Mouse (Mus musculus) Patski (cell line): ENCODE data around the gene Ahdc1. TPM values are rescaled to one million over a fixed set of nuclear protein-coding genes. Genes with fewer than 3 reads are reported as not detected.
"Not testable (repeated sequence)": the region's sequence is repeated elsewhere in the genome, so short reads cannot be mapped to it uniquely, and the experiment has no call there.

Experiments used
- ATAC-seq: fragments of 100-300 bp; one replicate; pipeline ENCODE4 v1.8.0; 2021
- CTCF ChIA-PET: fragments of 350-600 bp; sonication (Branson Sonifier 250); formaldehyde crosslinking; loops from one replicate; lab custom pipeline; 2022; ENCODE audit warnings: inconsistent platforms; lab: Charles Lee
- POLR2A ChIA-PET: fragments of 350-600 bp; sonication (Branson Sonifier 250); formaldehyde crosslinking; loops from one replicate; lab custom pipeline; 2022; ENCODE audit warnings: antibody characterized with exemption, inconsistent platforms; lab: Charles Lee
- DNase-seq: peaks from one replicate; pipeline ENCODE4 v3.0.0-alpha.2; 2011; ENCODE audit warnings: low read depth, low spot score
- H3K27me3 ChIP-seq: fragments of 371-371 bp; one replicate; pipeline ENCODE4 v1.5.1; 2021
- CTCF ChIP-seq: fragments of 100-300 bp; IDR thresholded peaks from one replicate; pipeline ENCODE4 v1.5.1; 2021
- in situ Hi-C: fragments of 300-500 bp; cut with MboI; formaldehyde crosslinking; loops from 3 replicates; pipeline ENCODE4 v1.11.1; 2018; ENCODE audit warnings: low pct_unique_long_range_greater_than_20kb, mixed read lengths
- polyA plus RNA-seq: library from polyadenylated mRNA; unstranded; gene quantifications from one replicate; pipeline ENCODE4 v1.2.3, GENCODE M21; 2021

The Ahdc1 gene
- polyA plus RNA-seq, 1 experiment from 2014 or later: 25.6 TPM

DNA sequence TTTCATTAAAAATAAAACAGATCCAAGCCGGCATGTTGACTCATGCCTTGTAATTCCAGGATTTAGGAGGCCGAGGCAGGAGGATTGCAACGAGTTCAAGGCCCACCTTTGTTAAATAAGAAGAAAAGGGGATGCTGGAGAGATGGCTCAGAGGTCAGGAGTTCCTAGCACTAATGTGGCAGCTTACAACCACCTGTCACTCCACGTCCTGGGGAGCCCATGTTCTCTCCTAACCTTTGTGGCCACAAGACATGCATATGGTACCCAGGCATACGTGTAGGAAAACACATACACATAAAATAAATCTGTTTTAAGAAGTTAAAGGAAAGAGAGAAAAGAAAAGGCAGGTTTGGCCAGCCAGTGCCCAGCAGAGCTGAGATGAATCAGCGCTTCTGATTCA is 82.0 kb downstream of the Ahdc1 start:
- in situ Hi-C loops: no loop called here
- ATAC-seq (no peak), DNase-seq (no peak)
- no peaks in the 10 kb centered on the region for H3K27me3 ChIP-seq
- POLR2A ChIA-PET: interaction anchor here (0.8 to 1.1 kb wide), 2 partner anchors 39 to 205 kb away, joined by 3 read pairs; no protein-coding TSS in a partner anchor
- TF ChIP-seq CTCF: no peak
- CTCF ChIA-PET: interaction anchor here (1.4 to 1.9 kb wide), 2 partner anchors 10 to 50 kb away, joined by 4 read pairs; no protein-coding TSS in a partner anchor

DNA sequence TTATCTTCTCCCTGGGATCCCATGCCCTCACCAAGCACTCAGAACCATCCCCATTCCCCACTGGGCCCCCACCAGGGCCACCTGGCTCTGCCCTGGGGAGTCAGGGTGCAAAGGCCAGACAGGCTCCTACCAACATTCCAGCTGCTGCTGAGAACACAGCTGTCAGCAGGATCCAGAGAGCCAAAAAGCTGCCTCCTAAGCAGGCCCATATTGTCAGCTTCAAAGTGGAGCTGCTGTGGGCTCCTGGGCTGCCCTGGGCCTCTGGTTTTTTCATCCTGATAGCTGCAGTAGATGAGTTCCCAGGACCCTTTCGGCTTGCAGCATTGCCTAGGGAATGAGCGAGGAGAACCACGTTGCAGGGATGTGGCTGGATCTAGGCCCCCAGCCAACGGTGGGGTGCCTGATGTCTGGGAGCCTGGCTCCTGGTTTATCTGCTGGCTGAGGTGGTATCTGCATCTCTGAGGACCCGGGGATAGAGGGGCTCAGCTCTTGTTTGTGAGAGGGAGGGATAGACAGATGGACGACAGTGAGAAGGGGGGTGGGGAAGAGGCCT is 82.5 kb downstream of the Ahdc1 start:
- in situ Hi-C loops: no loop called here
- CTCF ChIA-PET: interaction anchor here (1.4 to 1.9 kb wide), 2 partner anchors 9 to 50 kb away, joined by 4 read pairs; no protein-coding TSS in a partner anchor
- no peaks in the 10 kb centered on the region for H3K27me3 ChIP-seq
- TF ChIP-seq CTCF: no peak
- POLR2A ChIA-PET: interaction anchor here (0.9 to 1.1 kb wide), 2 partner anchors 9 to 205 kb away, joined by 3 to 4 read pairs; no protein-coding TSS in a partner anchor
- ATAC-seq: no peak
- no peak for DNase-seq

DNA sequence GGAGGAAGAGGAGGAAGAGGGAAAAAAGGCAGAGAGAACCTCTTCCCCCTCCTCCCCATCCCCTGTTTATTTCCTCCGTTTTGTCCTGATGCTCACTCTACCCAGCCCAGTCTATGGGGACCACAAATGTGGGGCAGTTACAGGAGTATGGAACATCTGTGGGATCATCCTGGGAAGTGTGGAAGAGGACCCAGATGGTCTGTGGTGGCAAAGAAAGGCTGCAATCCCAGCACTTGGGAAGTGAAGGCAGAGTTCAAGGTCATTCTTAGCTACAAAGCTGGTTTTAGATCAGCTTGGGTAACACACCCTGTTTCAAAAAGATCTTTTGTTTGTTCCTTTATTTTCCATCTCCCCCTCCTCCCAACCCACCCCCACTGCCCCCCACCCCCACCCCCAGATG is 83.2 kb downstream of the Ahdc1 start:
- ChIA-PET CTCF (no interaction called here), POLR2A (interaction anchor here (0.9 to 1.1 kb wide), 2 partner anchors 8 to 204 kb away, joined by 3 to 4 read pairs; no protein-coding TSS in a partner anchor)
- DNase-seq (no peak), ATAC-seq (no peak)
- in situ Hi-C loops: no loop called here
- TF ChIP-seq CTCF: no peak
- H3K27me3 ChIP-seq: no peaks in the 10 kb centered on the region

DNA sequence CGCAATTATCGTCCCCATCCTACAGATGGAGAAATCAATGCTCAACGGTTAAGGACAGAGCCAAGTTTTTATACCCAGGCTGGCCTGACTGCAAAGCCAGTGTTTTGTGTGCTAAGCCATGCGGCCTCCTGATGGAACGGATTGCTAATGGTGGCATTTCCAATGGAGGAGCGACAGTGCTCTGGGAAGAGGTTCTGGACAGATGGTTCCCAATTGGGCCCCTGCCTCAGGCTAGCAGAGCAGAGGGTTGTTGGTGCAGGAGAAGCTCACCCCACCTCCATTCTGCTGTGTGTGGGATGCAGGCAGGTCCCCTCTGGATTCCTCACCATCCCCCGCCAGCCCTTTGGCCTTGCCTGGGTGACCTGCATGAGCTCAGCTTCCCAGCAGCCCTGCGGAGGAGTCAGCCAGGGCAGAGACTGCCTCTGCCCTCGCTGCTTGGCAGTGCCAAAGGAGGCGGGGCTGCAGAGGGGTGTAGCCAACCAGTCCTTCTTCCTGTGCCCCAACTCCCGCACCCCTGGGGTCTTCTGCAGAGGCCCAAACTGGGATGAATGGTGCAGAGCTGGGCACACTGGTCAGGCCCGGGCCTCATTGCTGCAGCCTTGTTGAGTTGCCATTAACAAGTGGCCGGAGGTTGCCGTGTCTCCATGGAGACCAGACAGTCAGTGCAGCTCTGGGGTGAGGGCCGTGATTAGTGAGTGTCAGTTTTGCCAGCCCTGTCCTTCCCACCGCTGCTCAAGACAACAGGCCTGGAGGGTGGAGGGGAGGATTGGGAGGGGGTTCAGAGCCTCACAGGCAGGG is 84.1 kb downstream of the Ahdc1 start:
- ChIA-PET POLR2A (interaction anchor here (0.6 kb wide), 2 partner anchors 27 to 181 kb away, joined by 3 to 5 read pairs; no protein-coding TSS in a partner anchor), CTCF (no interaction called here)
- H3K27me3 ChIP-seq: no peaks in the 10 kb centered on the region
- in situ Hi-C loops: no loop called here
- ATAC-seq (peak; percentile 21), DNase-seq (no peak)
- no peak for TF ChIP-seq CTCF

DNA sequence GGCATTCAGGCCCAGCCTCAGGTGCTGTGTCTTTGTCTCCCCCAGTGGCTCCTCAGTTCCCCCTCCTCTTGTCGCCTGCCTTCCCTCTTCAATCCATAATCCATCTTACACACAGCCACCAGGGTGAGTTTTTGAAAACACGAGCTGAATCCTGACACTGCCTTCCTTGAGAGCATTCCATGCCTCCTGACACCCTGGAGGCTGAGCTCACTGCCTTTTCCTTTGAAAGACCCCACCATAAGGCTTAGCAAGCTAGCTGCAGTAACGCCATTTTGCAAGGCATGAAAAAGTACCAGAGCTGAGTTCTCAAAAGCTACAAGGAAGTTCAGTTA is 84.6 kb downstream of the Ahdc1 start:
- in situ Hi-C loops, H3K27me3 ChIP-seq, DNase-seq, ATAC-seq, CTCF ChIA-PET: not testable (repeated sequence)
- POLR2A ChIA-PET: interaction anchor here (0.7 kb wide), 1 partner anchor 14 kb away, joined by 3 read pairs; no protein-coding TSS in a partner anchor

DNA sequence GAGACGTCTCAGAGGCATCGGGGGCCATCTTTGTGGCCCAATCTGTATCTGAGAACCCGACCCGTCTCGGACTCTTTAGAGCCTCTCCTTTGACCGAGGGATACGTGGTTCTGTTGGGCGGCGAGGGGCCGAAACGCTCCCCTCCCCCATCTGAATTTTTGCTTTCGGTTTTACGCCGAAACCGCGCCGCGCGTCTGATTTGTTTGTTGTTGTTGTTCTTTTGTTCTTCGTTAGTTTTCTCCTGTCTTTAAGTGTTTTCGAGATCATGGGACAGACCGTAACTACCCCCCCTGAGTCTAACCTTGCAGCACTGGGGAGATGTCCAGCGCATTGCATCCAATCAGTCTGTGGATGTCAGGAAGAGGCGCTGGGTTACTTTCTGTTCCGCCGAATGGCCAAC is 85.6 kb downstream of the Ahdc1 start:
- ATAC-seq, in situ Hi-C loops, DNase-seq, H3K27me3 ChIP-seq, CTCF ChIA-PET, POLR2A ChIA-PET: not testable (repeated sequence)

DNA sequence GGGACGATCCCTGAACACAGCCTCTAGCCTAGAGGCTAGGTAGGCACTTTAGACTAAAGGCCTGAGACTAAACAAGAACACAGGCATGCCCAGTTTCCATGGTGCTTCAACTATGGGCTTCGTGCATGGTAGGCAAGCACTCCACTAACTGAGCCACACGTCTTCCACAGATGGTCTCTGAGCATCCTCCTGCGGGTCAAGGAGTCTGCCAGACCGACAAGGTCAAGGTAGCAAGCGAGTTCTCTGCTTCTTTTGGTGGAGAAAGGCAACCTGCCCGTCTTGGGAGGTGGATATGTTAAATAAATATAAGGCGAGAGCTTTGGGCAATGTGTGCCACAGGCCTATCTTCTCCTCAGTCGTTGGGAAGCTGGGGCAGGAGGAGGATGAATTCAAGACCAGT is 90.7 kb downstream of the Ahdc1 start:
- no peaks in the 10 kb centered on the region for H3K27me3 ChIP-seq
- POLR2A ChIA-PET: interaction anchor here (1.3 kb wide), 1 partner anchor 8 kb away, joined by 4 read pairs; no protein-coding TSS in a partner anchor
- no peak for DNase-seq
- ATAC-seq: no peak
- in situ Hi-C loops: no loop called here
- no peak for TF ChIP-seq CTCF
- CTCF ChIA-PET: no interaction called here

DNA sequence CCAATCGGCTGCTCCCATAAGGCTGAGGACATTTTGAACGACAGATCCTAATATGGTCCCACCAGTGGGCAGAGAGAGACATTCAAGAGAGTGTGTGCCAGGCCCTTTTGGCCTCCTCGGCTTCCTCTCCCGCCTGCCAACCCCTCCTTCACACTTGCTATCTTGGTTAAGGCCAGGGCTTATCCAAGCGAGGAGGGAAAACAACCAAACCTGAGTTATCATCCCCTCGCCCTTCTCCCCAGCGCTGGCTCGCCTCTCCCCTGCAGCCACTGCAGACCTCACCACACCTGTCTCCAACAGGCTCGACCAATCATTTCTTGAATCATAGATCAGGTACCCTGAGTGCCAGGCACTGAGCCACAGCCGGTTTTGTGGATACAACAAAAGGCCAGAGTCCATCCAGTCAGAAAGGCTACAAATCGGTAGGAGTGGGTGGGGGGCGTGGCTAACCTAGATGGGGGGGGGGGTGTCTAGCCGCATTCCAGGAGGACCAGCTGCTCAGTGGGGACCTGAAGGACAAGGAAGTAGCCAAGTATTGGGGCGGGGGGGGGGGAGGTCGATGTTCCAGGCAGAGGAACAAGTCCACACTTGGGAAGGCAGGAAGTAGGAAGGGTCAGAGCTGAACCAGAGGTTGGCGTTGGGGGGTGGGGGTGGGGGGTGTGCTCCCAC is 92.6 kb downstream of the Ahdc1 start:
- no peak for DNase-seq
- no peak for TF ChIP-seq CTCF
- ChIA-PET CTCF (interaction anchor here (0.9 kb wide), 1 partner anchor 11 kb away, joined by 4 read pairs; no protein-coding TSS in a partner anchor), POLR2A (no interaction called here)
- ATAC-seq: no peak
- in situ Hi-C loops: no loop called here
- H3K27me3 ChIP-seq: no peaks in the 10 kb centered on the region

DNA sequence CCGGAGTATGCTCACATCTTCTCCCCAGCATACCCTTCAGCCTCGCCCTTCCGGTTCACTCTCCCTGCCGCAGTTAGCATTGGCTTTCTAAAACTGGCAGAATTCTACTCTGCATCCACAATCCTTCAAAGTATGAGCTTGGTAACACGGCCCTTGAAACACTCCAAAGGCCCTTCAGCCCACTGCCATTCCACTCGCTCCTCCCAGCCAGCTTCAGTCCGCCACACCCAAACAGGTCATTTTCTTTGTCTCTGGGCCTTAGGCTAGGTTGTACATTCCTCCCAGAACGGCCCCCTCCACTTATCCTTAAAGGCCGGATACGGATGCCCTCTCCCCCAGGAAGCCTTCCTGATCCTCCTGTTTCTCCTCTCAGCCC is 93.1 kb downstream of the Ahdc1 start:
- no peaks in the 10 kb centered on the region for H3K27me3 ChIP-seq
- CTCF ChIA-PET: no interaction called here
- DNase-seq: no peak
- ATAC-seq: no peak
- POLR2A ChIA-PET: no interaction called here
- no peak for TF ChIP-seq CTCF
- in situ Hi-C loops: no loop called here

DNA sequence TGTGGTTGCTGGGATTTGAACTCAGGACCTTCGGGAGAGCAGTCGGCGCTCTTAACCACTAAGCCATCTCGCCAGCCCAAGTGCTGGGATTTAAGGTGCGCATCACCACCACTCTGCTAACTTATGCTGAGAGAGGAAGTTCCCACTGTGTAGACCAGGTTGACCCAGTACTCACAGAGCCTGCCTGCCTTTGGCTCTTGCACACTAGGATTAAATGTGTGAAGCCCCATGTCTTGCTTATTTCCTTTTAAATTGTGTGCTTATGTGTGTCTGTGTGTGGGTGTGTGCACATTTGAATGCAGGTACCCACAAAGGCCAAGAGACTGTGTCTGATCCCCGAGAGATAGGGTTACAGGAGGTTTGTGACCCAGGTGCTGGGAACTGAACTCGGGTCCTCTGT is 95.6 kb downstream of the Ahdc1 start:
- ChIA-PET POLR2A (interaction anchor here (0.6 kb wide), 1 partner anchor 50 kb away, joined by 3 read pairs; no protein-coding TSS in a partner anchor), CTCF (no interaction called here)
- no peak for DNase-seq
- H3K27me3 ChIP-seq: no peaks in the 10 kb centered on the region
- in situ Hi-C loops: no loop called here
- ATAC-seq: no peak
- no peak for TF ChIP-seq CTCF
